Mouse (Mus musculus) left cerebral cortex, postnatal 14 days (tissue): Measurements from ENCODE around the gene Gm17324. TPM values are rescaled to one million over a fixed set of nuclear protein-coding genes. Genes with fewer than 3 reads are reported as not detected.

ENCODE experiments used
- microRNA-seq, 2 experiments: library from miRNA; unstranded; fragments of <30 nt; microRNA quantifications; one replicate each; pipeline ENCODE4 v1.2.0; 2022
- total RNA-seq, 2 experiments: library from RNA; stranded (reverse); gene quantifications; 2 replicates each; pipeline ENCODE4 v1.2.3; 2021

Gene Gm17324
- total RNA-seq, 2 experiments from 2014 or later: 0.74 to 1.3 TPM

Small RNA genes lying within 50 kb of the gene (microRNA-seq; reads per million reads assigned to microRNA genes)
- gene Gm26377: 0 reads per million in 2 experiments

Other genes with a start within 250 kb of the Gm17324 start
- not detected for gene Gsta1, start 218.1 kb downstream of the Gm17324 start, total RNA-seq
- not detected for gene Gm3776, start 191.7 kb downstream of the Gm17324 start, total RNA-seq
- gene Gm10639, start 158.9 kb downstream of the Gm17324 start, total RNA-seq: not detected
- not detected for gene Omt2a, start 134.0 kb downstream of the Gm17324 start, total RNA-seq
- not detected for gene Omt2b, start 121.2 kb downstream of the Gm17324 start, total RNA-seq
- not detected for gene Gsta2, start 93.0 kb downstream of the Gm17324 start, total RNA-seq
- not detected for gene Dppa5a, start 80.6 kb downstream of the Gm17324 start, total RNA-seq
- gene Ooep, start 70.1 kb downstream of the Gm17324 start, total RNA-seq: not detected
- gene Ddx43, start 53.0 kb downstream of the Gm17324 start, total RNA-seq: not detected
- under 1 TPM; 0.53 to 0.77 TPM for gene Cgas, start 5.5 kb downstream of the Gm17324 start, total RNA-seq
- 10 to 100 TPM; 24.1 to 26.6 TPM for gene Mto1, start 578 bp downstream of the Gm17324 start, total RNA-seq
- gene Eef1a1, start 40.4 kb upstream of the Gm17324 start, total RNA-seq: 1,000 to 10,000 TPM; 2,769 to 2,846 TPM
- 10 to 100 TPM; 17.6 to 19.2 TPM for gene Slc17a5, start 139.3 kb upstream of the Gm17324 start, total RNA-seq
- 1 to 10 TPM in 1 of 2 experiments, under 1 TPM in 1; 0.64 to 1.2 TPM for gene Cd109, start 166.8 kb upstream of the Gm17324 start, total RNA-seq